Mouse (Mus musculus) heart, adult 18-20 months (tissue): ENCODE data around the gene Srebf2. TPM values are rescaled to one million over a fixed set of nuclear protein-coding genes. Genes with fewer than 3 reads are reported as not detected.
A peak's percentile ranks its signal among the peaks of the same experiment; 100 is the strongest.

Experiments
- DNase-seq, 2 experiments: peaks; one replicate each; pipeline ENCODE4 v3.0.0; 2021 to 2022; ENCODE audit warnings: mixed read lengths in 1 of 2
- total RNA-seq, 2 experiments: library from RNA; stranded (reverse); gene quantifications; 2 replicates each; pipeline ENCODE4 v1.2.3; 2021

Srebf2 gene
- total RNA-seq, 2 experiments from 2014 or later = 18.2 to 22.1 TPM

GRCm38 (mm10) chr15:82156298-82156697 is 9.3 kb downstream of the Srebf2 start:
- DNase-seq = no peak

- DNase-seq = no peak
These were observed 9.9 kb downstream of the Srebf2 start for GRCm38 (mm10) chr15:82156902-82157301.

- no peak for DNase-seq
These were observed 11.5 kb downstream of the Srebf2 start for GRCm38 (mm10) chr15:82158243-82159035.

- no peak for DNase-seq
These were observed 12.5 kb downstream of the Srebf2 start for GRCm38 (mm10) chr15:82159471-82159870.

GRCm38 (mm10) chr15:82160731-82161640 is 14.0 kb downstream of the Srebf2 start:
- DNase-seq = no peak

- no peak for DNase-seq
These were observed 15.1 kb downstream of the Srebf2 start for GRCm38 (mm10) chr15:82161965-82162600.

GRCm38 (mm10) chr15:82163356-82164060 is 16.5 kb downstream of the Srebf2 start:
- DNase-seq = no peak

GRCm38 (mm10) chr15:82164061-82164399 is 17.0 kb downstream of the Srebf2 start:
- no peak for DNase-seq

- DNase-seq = no peak
These were observed 17.5 kb downstream of the Srebf2 start for GRCm38 (mm10) chr15:82164496-82164895.

GRCm38 (mm10) chr15:82165332-82166239 is 18.6 kb downstream of the Srebf2 start:
- DNase-seq = peak; percentile 67 to 90

- DNase-seq = no peak
These were observed 19.5 kb downstream of the Srebf2 start for GRCm38 (mm10) chr15:82166240-82167100.

GRCm38 (mm10) chr15:82167201-82168168 is 20.5 kb downstream of the Srebf2 start:
- no peak for DNase-seq

- DNase-seq = no peak
These were observed 22.7 kb downstream of the Srebf2 start for GRCm38 (mm10) chr15:82169671-82170070.

GRCm38 (mm10) chr15:82170437-82171377 is 23.7 kb downstream of the Srebf2 start:
- DNase-seq = peak; percentile 20 to 38

GRCm38 (mm10) chr15:82172648-82173047 is 25.7 kb downstream of the Srebf2 start:
- DNase-seq = no peak

- no peak for DNase-seq
These were observed 28.1 kb downstream of the Srebf2 start for GRCm38 (mm10) chr15:82175091-82175490.

GRCm38 (mm10) chr15:82177743-82178290 is 30.8 kb downstream of the Srebf2 start:
- DNase-seq = no peak
